Mouse (Mus musculus): ENCODE results near the gene Map2k1. TPM values are rescaled to one million over a fixed set of nuclear protein-coding genes. Genes with fewer than 3 reads are reported as not detected.
A peak's percentile ranks its signal among the peaks of the same experiment; 100 is the strongest.

Gene Map2k1
- total RNA-seq, 2 experiments from 2014 or later: 10.1 to 23.3 TPM

DNA sequence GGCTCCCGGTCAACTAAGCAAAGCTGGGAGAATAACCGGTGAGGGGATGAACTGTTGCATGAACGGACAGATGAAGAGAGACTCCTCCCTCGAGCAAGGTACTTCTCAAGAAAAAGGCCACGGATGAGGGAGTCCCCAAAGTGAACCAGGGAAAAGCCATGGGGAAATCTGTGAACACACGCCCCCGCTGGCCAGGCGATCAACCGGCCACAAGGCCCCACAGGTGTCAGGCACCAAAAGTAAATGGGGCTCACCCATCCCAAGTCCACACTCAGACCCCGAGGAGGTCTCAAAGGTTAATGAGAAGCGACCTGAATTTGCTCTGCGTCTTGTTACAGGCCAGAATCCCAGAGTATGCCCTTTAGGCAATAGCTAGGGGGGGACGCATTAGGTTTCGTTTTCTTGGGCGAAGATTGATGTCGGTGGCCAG, 825 bp downstream of the Map2k1 start:
- ATAC-seq (replicated peaks; ENCODE audit: low FRiP score, poor library complexity, severe bottlenecking): peak; percentile 16; the same call in 1 of the 2 replicates

DNA sequence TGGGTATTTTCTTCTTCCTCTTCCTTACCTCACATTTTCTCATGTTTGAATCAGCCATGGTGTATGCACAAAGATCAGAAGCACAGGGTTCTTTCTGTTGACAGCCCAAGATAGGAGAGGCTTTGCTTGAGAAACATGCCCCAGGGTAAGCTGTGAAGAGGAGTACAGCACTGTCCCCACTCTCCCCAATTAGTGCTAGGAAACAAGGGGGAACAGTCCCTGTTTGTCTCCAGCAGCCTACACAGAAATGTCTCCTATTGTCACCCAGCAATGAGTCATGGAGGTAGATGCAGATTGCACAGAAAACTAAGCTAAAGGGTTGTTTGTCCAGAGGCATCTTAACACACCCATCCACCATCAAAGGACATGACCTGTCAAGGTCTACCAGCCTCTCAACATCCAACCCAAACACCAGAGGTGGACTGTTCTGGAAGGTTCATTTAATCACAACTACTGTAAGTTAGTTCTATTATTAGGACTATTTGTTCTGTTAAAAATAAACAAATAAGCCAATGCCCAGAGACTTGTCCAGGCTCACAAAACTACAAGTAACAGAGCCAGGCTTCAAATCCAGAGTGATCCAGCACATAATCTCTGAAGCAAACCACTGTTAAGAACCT, 3.2 kb downstream of the Map2k1 start:
- ATAC-seq (replicated peaks; ENCODE audit: low FRiP score, poor library complexity, severe bottlenecking): no peak

DNA sequence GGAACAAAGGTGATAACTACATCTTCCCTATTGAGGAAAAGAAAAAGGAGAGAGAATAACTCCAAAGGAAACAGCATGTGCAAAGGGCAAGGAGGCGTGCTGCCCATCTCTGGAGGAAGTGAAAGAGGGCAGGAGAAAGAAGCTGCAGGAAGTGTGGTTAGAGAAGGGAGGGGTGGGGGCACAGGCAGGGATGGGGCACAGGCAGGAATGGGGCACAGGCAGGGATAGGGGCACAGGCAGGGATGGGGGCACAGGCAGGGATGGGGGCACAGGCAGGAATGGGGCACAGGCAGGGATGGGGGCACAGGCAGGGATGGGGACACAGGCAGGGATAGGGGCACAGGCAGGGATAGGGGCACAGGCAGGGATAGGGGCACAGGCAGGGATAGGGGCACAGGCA, 4.1 kb downstream of the Map2k1 start:
- ATAC-seq (replicated peaks; ENCODE audit: low FRiP score, poor library complexity, severe bottlenecking): no peak

DNA sequence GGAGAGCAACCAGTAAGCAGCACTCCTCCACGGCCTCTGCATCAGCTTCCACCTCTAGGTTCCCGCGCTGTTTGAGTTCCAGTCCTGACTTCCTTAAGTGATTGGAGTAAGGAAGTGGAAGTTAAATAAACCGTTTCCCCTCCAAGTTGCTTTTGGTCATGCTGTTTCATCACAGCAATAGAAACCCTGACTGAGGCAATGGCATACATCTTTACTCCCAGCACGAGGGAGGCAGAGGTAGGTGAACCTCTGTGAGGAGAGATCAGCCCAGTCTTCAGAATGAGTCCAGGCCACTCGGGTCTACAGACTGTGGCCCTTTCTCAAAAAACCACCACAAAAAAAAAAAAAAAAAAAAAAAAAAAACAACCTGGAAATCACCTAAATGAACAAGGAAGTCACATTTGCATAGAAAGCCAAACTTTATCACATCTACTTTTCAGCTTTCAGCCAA, 11.0 kb downstream of the Map2k1 start:
- ATAC-seq (replicated peaks; ENCODE audit: low FRiP score, poor library complexity, severe bottlenecking): no peak

DNA sequence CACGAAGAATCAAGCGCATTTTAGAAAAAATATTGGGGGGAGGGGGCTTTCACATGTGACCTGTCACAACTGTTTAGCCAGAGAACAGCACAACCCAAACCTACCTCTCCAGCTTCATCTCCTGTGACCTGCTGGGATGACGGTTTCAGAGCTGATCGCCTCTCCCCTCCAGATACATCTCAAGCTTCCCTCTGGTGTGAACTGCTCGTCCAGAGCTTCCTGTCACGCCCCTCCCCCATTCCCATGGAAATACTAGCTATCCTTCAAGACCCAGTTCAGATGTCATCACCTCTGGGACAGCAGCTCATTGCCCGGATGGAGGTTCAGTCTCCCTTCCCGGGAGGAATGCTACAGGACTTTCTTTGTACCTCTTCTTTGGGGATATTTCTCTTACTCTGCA, 12.8 kb downstream of the Map2k1 start:
- ATAC-seq (replicated peaks; ENCODE audit: low FRiP score, poor library complexity, severe bottlenecking): no peak

DNA sequence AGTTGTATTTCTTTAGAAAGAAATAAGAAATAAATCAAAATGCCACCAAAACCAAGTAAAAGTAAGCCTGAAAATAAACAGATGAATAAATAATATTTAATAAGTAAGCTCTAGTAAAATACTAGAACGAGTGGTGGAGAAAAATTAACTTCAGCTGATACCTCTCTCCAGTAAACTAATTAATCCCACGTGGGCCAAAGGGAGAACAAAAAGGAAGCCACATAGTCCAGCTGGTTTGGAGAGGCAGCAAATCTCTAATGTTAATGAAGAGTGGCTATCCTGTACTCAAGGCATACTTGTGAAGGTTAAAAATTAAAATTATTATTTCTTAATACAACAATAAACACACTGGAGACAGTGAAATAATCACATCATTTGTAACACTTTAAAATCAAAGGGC, 13.3 kb downstream of the Map2k1 start:
- ATAC-seq (replicated peaks; ENCODE audit: low FRiP score, poor library complexity, severe bottlenecking): no peak

DNA sequence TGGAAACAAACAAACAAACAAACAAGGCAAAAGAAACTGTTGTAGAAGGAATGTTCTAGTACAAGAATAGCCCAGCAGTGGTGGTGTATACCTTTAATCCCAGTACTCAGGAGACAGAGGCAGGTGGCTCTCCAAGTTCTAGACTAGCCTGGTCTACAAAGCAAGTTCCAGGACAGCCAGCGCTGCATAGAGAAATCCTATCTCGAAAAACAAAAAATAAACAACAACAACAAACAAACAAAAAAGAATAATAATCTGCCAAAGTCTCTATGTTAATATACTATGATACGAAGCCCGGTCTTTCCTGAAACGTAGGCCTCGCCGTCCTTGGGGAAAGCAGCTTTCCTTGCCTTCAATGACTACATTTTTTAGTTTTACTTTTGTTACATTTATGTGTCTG, 17.4 kb downstream of the Map2k1 start:
- no peak for ATAC-seq (replicated peaks; ENCODE audit: low FRiP score, poor library complexity, severe bottlenecking)

DNA sequence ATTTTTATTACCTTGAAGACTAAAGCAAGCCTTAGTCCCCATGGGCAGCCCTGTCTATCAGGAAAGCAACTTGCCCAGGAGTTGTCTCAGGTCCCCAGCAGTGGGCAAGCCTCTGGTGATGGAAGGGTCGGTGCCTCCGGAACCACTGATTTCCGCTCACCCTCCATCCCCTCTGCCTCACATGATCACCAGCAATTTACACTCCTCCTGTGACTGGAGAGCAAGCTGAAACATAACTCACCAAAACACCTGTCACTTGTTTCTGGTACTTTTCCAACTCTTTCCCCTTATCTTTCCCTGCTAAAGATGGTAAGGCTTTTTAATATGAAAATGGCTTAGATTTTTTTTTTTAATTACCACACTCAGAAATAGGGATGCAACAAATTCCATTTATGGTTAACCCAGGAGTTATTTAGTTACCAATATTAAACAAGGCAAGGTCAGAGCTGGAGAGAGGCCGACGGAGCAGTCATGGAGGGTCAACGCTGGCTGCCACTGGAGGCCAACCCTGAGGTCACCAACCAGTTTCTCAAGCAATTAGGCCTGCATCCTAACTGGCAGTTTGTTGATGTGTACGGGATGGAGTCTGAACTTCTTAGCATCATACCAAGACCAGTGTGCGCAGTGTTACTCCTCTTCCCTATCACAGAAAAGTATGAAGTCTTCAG, 18.5 kb downstream of the Map2k1 start, which contains the start of gene Uchl4:
TSS of gene Uchl4 (plus strand) at position 434 of the 668 bp plus-strand sequence.
- ATAC-seq (replicated peaks; ENCODE audit: low FRiP score, poor library complexity, severe bottlenecking): no peak

DNA sequence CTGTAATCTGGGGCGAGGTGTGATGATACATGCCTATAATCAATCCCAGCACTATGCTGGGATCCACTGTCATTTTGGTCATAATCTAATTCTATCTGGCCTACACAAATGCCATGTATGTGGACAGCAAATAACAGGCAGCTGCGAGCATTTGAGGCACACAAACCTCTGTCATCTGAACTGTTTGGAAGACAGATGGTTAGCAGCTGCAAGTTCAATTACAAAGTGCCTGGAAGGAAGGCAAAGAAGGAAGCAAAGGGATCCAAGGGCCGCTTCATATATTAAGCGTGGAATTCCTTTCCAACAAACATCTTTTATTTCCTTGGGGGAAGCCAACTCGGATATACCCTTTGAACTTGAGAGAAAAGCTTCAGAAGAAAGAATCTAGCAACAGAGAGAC, 19.8 kb downstream of the Map2k1 start:
- no peak for ATAC-seq (replicated peaks; ENCODE audit: low FRiP score, poor library complexity, severe bottlenecking)

DNA sequence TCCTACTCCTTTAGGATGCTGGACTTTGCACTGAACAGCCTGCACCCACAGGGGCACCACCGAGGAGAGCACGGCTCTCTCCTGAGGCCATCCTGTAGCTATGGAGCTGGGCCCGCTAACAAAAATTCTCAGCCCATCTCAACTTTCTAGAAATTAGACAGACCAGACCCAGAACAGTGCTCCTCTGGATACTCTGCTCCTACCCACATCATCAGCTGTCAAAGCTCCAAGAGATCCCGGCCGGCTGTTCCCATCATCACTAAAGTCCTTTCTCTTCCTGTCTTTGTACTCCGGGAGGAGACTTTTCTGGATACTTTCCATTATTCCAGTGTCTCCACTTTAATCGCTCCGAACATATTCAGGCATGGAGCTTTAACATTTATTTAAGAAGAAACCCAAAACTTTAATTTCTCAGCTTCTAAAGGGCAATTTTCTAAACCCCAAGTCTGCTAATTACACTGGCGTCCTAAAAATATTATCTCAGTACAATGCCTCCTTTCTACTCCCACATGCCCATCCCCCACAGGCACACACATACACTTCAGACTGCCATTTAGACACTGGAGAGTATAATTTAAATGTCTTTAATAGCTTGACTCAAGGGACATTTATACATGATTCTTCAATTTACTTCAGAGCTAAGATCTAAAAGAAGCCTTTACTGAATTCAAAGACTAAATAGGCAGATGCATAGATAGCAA, 21.0 kb downstream of the Map2k1 start:
- ATAC-seq (replicated peaks; ENCODE audit: low FRiP score, poor library complexity, severe bottlenecking): no peak

DNA sequence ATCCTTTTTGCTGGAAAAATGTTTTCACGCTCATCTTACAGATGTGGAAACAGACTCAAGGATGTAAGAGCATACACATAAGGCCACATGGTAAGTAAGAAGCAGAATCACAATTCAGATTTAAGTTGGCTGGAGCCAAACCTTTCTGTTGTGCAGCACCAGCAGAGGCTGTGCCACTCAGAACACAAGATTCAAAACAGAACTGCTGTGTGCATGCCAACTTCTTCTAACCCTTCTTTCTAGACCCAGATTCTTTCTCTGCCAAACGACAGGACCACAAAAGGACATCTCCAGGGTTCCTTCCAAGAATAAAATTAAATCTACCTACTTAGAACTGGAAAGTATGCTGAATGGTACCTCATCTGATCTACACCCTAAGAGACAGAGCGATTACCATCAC, 21.8 kb downstream of the Map2k1 start:
- ATAC-seq (replicated peaks; ENCODE audit: low FRiP score, poor library complexity, severe bottlenecking): no peak

DNA sequence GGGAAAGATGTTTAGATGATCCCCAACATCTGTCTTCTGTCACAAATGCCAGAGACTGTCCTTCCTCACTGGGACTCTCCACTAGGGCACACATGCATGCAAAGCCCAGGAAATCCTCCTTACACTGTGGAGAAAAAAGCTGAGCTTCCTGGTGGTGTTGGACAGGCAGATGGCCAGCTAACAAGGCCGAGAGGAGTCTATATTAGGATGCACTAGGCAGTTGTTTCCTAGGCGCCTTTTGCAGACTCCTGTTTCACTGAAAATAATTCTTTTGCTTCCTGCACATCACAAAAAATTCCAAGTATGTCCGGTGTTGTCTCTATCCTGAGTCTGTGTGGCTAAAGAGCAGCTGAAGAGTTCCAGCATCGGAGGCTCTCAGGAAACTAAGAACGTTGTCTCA, 22.3 kb downstream of the Map2k1 start:
- ATAC-seq (replicated peaks; ENCODE audit: low FRiP score, poor library complexity, severe bottlenecking): no peak

DNA sequence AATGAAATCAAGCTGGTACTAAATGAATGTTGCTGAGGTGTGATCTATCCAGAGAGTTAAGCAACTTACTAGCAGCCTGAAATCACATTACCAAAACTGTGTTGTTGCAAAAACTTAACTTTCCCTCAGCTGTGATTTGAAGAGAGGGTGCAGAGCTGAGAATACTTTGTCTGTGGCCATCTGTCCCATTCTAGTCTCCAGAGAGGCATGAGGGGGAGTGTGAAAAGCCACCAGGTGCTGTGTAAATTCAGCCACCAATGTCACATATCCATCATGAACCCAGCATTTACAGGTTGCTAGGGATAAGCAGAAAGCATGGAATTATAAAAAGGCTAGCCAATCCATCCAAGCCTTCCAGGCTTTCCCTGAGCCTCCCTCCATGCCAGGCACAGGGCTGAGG, 24.5 kb downstream of the Map2k1 start:
- no peak for ATAC-seq (replicated peaks; ENCODE audit: low FRiP score, poor library complexity, severe bottlenecking)

DNA sequence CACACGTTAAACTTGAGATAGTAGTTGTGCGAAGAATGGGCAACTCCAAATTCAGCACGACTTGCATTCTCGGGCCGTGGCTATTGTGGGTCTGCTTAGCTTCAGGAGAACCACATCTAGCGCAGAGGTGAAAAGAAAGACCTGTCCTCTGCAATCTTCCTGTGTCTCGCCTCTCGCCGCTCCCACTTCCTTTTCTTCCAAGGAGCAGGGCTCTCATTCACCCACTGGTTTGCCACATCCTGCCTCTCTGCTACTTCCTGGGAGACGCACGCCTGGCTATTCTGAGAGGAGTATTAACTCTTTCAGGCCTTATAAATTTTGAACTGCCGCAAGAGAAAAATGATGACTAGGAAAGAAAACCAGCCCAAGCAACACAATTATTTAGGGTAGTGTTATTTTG, 25.7 kb downstream of the Map2k1 start:
- no peak for ATAC-seq (replicated peaks; ENCODE audit: low FRiP score, poor library complexity, severe bottlenecking)

DNA sequence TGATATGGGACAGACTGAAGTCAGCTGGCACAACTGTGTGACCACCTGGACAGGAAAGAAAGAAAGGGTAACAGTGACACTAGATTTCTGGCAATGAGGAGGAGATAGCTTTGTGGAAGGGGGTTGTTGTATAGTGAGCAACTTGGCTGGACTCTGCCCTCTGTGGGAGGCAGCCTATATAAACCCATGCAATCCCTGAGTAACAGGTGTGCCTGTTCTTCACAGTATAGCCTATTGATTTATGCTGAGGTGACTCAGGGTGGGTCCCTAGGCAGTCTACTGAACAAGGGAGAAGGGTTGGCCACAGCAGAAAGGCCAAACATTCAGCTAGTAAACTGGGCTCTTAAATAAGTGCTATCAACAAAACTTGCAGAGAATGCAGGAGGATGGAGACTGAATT, 27.6 kb downstream of the Map2k1 start:
- ATAC-seq (replicated peaks; ENCODE audit: low FRiP score, poor library complexity, severe bottlenecking): no peak

DNA sequence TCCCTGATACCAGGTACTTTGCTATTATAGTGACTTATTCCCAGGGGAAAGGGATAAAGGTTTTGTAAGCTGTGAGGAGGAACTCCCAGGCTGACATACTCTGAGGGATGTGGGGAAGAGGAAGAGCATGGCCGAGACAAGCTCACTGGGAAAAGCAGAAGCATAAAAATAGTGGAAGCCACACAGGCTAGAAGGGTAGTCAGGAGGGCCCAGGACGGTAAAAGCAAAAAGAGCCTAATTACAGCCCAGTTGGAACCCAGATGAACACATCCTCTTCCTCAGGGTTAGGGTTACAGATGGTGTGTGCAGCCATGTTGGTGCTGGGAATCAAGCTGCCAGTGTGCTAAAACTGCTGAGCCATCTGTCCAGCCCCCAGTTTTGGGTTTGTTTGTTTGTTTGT, 31.3 kb downstream of the Map2k1 start:
- ATAC-seq (replicated peaks; ENCODE audit: low FRiP score, poor library complexity, severe bottlenecking): no peak

DNA sequence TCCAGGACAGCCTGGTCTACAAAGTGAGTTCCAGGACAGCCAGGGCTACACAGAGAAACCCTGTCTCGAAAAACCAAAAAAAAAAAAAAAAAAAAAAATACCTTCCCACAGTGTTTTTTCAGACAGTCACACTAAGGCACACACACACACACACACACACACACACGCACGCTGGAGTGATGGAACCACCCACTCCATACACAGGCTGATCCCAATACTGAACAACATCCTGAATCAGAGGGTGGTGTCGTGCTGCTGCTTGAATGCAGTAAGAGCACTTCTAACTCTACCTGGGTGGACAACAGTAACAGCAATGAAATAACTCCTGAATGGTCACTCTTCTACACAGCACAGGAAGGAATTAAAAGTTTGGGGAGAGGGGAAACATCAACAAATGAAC, 32.0 kb downstream of the Map2k1 start:
- ATAC-seq (replicated peaks; ENCODE audit: low FRiP score, poor library complexity, severe bottlenecking): no peak

DNA sequence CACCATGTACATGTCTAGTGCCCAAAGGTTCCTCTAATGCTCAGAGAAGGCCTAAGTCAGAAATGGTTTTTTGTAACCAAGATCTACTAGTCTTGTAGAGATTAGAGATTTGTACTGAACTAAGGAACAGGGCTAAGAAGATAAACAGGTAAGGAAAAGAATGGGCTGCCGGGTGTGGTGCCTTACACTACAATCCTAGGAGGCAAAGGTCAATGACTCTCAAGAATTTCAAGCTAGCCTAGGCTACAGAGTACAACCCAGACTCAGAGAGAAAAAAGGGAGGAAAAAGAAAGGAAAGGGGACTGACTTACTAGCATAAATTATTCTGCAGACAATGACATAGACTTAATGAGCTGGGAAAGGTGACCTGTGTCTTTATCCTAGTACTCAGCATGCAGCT, 32.8 kb downstream of the Map2k1 start:
- no peak for ATAC-seq (replicated peaks; ENCODE audit: low FRiP score, poor library complexity, severe bottlenecking)

DNA sequence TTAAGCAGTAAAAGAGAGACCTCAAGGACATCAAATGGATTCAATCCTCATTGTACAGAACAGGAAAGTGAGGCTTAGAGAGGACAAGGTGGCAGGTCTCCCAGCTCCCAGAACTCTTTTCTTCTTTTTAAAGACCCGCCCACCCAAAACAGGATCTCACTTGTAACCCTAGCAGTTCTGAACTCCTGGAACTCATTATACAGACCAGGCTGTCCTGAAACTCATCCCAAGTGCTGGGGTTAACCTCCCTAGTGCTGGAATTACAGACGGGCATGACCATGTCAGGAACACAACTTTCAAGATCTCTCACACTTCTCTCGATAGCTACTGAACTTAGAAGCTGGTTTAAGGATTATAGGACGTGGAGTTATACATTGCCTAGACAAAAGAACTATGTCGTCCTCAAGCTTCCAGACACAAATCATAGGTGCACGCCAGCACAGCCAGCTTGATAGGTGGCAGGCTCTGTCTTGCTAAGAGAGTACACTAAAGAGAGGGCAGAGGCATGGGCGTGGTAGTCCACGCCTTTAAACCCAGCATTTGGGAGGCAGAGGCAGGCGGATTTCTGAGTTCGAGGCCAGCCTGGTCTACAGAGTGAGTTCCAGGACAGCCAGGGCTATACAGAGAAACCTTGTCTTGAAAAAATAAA, 33.5 kb downstream of the Map2k1 start:
- ATAC-seq (replicated peaks; ENCODE audit: low FRiP score, poor library complexity, severe bottlenecking): no peak

DNA sequence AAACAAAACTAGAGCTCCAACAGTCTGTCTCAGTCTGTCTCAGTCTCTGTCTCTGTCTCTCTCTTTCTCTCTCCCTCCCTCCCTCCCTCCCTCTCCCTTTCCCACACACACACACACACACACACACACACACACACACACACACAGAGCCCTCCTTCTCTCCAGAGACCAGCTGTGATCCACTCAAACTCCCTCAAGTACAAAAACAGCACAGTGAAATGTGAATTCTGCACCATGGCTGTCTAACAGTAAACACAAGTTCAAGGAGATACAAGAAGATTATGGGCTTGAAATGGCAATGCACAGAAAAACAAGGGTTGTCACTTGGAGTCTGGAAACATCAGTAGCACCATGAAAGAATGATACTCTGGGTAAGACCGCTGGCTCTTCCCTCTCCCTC, 34.1 kb downstream of the Map2k1 start:
- ATAC-seq (replicated peaks; ENCODE audit: low FRiP score, poor library complexity, severe bottlenecking): no peak

DNA sequence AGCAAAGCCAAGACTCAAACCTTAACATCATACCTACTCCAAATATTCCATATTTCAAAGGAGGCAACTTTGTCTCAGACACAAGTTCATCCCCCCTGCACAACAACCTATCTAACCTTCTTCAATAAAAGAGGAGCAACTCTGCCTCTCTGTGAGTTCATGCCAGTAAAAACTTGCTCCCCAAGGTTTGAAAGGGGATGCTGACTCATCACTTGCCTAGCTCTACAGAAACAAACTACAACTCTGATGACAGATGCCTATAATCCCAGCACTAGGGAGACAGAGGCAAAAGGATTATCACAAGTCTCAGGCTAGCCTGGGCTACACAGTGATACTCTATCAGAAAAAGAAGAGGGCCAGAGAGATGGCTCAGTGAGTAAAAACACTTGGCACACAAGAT, 35.5 kb downstream of the Map2k1 start:
- ATAC-seq (replicated peaks; ENCODE audit: low FRiP score, poor library complexity, severe bottlenecking): no peak

Measured in erythroid progenitor cell, adult 5-6 weeks (primary cell).